Mouse (Mus musculus) layer of hippocampus, postnatal 10 days (tissue): ENCODE measurements around the gene Tm4sf20. TPM values are rescaled to one million over a fixed set of nuclear protein-coding genes. Genes with fewer than 3 reads are reported as not detected.

ENCODE experiments used
- DNase-seq, 2 experiments: peaks; one replicate each; pipeline ENCODE4 v3.0.0; 2021; ENCODE audit warnings: low spot score in 2 of 2
- total RNA-seq, 2 experiments: library from RNA; stranded (reverse); gene quantifications; 2 replicates each; pipeline ENCODE4 v1.2.3; 2021

The Tm4sf20 gene
- total RNA-seq, 2 experiments from 2014 or later: not detected

GRCm38 (mm10) chr1:82779388-82779966 lies 11.2 kb upstream of the Tm4sf20 start:
- no peak for DNase-seq

- DNase-seq: no peak
Observed at GRCm38 (mm10) chr1:82775293-82775692, 7.0 kb upstream of the Tm4sf20 start.

GRCm38 (mm10) chr1:82773208-82773607 lies 4.9 kb upstream of the Tm4sf20 start:
- no peak for DNase-seq

GRCm38 (mm10) chr1:82772428-82772827 lies 4.2 kb upstream of the Tm4sf20 start:
- DNase-seq: no peak

GRCm38 (mm10) chr1:82771022-82771586 lies 2.8 kb upstream of the Tm4sf20 start, which contains the start of gene Gm47791:
Gene Gm47791 (minus strand): TSS chr1:82771243.
- no peak for DNase-seq

- no peak for DNase-seq
Observed at GRCm38 (mm10) chr1:82766641-82767040, 1.6 kb downstream of the Tm4sf20 start.

GRCm38 (mm10) chr1:82766227-82766626 lies 2.0 kb downstream of the Tm4sf20 start:
- DNase-seq: no peak

- no peak for DNase-seq
Observed at GRCm38 (mm10) chr1:82762274-82762673, 6.0 kb downstream of the Tm4sf20 start.

GRCm38 (mm10) chr1:82761454-82762169 lies 6.6 kb downstream of the Tm4sf20 start:
- DNase-seq: no peak

- no peak for DNase-seq
Observed at GRCm38 (mm10) chr1:82759520-82759919, 8.7 kb downstream of the Tm4sf20 start.

GRCm38 (mm10) chr1:82747714-82748452 lies 20.4 kb downstream of the Tm4sf20 start:
- no peak for DNase-seq

GRCm38 (mm10) chr1:82746408-82746807 lies 21.9 kb downstream of the Tm4sf20 start:
- DNase-seq: no peak

- DNase-seq: no peak
Observed at GRCm38 (mm10) chr1:82743962-82744361, 24.3 kb downstream of the Tm4sf20 start.

GRCm38 (mm10) chr1:82741539-82741938 lies 26.7 kb downstream of the Tm4sf20 start:
- DNase-seq: no peak

- DNase-seq: no peak
Observed at GRCm38 (mm10) chr1:82738066-82738465, 30.2 kb downstream of the Tm4sf20 start.

GRCm38 (mm10) chr1:82733357-82733756 lies 34.9 kb downstream of the Tm4sf20 start:
- no peak for DNase-seq

- DNase-seq: no peak
Observed at GRCm38 (mm10) chr1:82726482-82726881, 41.8 kb downstream of the Tm4sf20 start.

GRCm38 (mm10) chr1:82725875-82726185 lies 42.4 kb downstream of the Tm4sf20 start:
- DNase-seq: no peak

GRCm38 (mm10) chr1:82725026-82725874 lies 43.0 kb downstream of the Tm4sf20 start:
- no peak for DNase-seq

- DNase-seq: peak; percentile 91 to 93
Observed at GRCm38 (mm10) chr1:82724339-82725025, 43.8 kb downstream of the Tm4sf20 start, which contains the start of gene Mff. Gene Mff (plus strand): TSS chr1:82724890.
